8 mouse cellular contexts compared by ENCODE assay signal in the genomic region with DNA sequence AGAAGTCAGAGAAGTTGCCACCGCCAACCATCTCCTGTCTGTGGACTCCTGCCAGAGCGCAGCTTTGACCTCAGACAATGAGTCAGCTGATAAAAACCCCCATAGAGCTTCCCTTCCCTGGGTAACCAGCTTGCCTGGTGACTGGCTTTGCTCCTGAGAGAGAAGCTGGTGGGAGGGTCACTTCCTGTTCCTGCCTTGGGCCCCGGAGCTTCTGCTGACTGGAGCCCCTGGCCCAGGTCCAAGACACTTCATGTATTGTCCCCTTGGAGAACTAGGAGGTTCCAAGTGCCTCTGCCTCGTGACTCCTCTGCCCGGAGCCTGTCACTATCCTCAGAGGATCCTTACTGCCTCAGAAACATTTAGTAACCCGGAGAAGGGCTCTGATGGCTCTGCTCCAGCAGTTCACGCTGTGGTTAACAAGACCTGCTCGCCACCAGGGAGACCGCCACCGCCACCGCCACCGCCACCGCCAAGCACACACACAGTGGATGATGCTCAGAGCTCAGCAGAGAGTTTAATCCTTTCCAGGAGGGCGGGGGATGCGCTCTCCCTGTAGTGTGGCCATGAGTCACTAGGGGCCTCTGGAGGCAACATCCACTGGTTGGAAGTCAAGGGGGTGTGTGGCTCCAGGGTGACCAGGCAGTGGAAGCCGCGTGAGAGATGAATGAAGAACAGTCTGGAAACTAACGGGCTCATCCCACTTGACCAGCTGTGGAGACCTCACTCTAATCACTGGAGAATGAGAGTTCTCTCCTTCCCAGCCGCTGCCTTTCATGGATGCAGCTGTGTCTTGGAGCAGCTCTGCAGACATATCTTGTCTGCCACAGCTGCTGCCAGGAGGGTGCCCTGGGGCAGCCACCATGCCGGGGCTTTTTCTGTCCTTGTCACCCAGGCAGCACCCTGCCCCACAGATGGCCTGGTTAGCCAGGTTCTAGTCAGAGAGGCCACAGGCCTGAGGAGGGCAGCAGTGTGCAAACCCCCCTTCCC. TPM values are rescaled to one million over a fixed set of nuclear protein-coding genes. Genes with fewer than 3 reads are reported as not detected.
A peak's percentile ranks its signal among the peaks of the same experiment; 100 is the strongest.
DNase-seq lines count a peak whose midpoint lies in the region; ATAC-seq and TF ChIP-seq lines count a peak whose summit lies in the region.

No protein-coding gene starts in this region.

- H3K4me1 ChIP-seq in thymus, adult 2 months (replicated peaks; ENCODE audit: control insufficient read depth, insufficient read depth, low read length): peaks cover 29% of the 10 kb centered on the region
- H3K4me1 ChIP-seq in limb, embryonic 11.5 days (ENCODE audit: control insufficient read depth, insufficient read depth, low read length): peaks cover 57% of the 10 kb centered on the region
- peaks cover 65% of the 10 kb centered on the region for H3K4me1 ChIP-seq in midbrain, embryonic 11.5 days (ENCODE audit: control insufficient read depth, insufficient read depth, low read length)

- peaks cover 64% of the 10 kb centered on the region for H3K36me3 ChIP-seq in thymus, adult 2 months (ENCODE audit: control insufficient read depth, insufficient read depth, low read length)
- H3K36me3 ChIP-seq in limb, embryonic 11.5 days (ENCODE audit: control insufficient read depth, insufficient read depth, low read length): peaks cover 27% of the 10 kb centered on the region
- peaks cover 27% of the 10 kb centered on the region for H3K36me3 ChIP-seq in midbrain, embryonic 11.5 days (ENCODE audit: control insufficient read depth, insufficient read depth, low read length)

- TF ChIP-seq CTCF in thymus, adult 2 months (IDR thresholded peaks at IDR 0.05; ENCODE audit: borderline replicate concordance, control insufficient read depth, extremely low read depth, insufficient read depth, low read length, poor library complexity): no peak

- DNase-seq in thymus, adult 2 months: peak; percentile 47
- no peak for DNase-seq in thymus, postnatal 10 days (ENCODE audit: low spot score in 2 of 2)
- DNase-seq in cerebellum, postnatal 14 days: peak; percentile 69 to 79
- DNase-seq in gastrocnemius, postnatal 25 days: peak; percentile 83
- peak; percentile 41 for DNase-seq in induced T-regulatory cell, adult 2 months (ENCODE audit: low read depth)
- DNase-seq in limb, embryonic 11.5 days (ENCODE audit: low spot score): peak; percentile 53
- peak; percentile 94 for DNase-seq in midbrain, embryonic 11.5 days (ENCODE audit: low spot score, missing footprints)
- peak; percentile 71 for DNase-seq in right cerebral cortex, postnatal 4 days

- no peak overlapping the region for H3K4me3 ChIP-seq in thymus, adult 2 months (ENCODE audit: control insufficient read depth, insufficient read depth, low read length)
- no peak overlapping the region for H3K4me3 ChIP-seq in limb, embryonic 11.5 days (ENCODE audit: low read depth, low read length)
- H3K4me3 ChIP-seq in midbrain, embryonic 11.5 days (ENCODE audit: low read depth, low read length): no peak overlapping the region

- no peak overlapping the region for H3K4me2 ChIP-seq in limb, embryonic 11.5 days (ENCODE audit: low read depth, severe bottlenecking)
- peak overlapping the region; percentile 19; the same call in 1 of the 2 replicates for H3K4me2 ChIP-seq in midbrain, embryonic 11.5 days

- no peak for ATAC-seq in limb, embryonic 11.5 days (ENCODE audit: insufficient number of reproducible peaks, low FRiP score, low TSS enrichment, low read depth)
- ATAC-seq in midbrain, embryonic 11.5 days (ENCODE audit: low FRiP score): peak; percentile 62

- no peak for TF ChIP-seq POLR2A in thymus, adult 2 months (IDR thresholded peaks at IDR 0.05; ENCODE audit: control insufficient read depth, extremely low read depth, insufficient read depth, low read length, poor library complexity)

- no peak overlapping the region; the same call in 1 of the 2 replicates for H3K9ac ChIP-seq in limb, embryonic 11.5 days (ENCODE audit: low read length)
- H3K9ac ChIP-seq in midbrain, embryonic 11.5 days (ENCODE audit: low read length): 0 out of 2 replicates have a peak overlapping the region, but pooled peaks have one; percentile 24

- no peaks in the 10 kb centered on the region for H3K9me3 ChIP-seq in limb, embryonic 11.5 days (ENCODE audit: control insufficient read depth, low read length)
- no peaks in the 10 kb centered on the region for H3K9me3 ChIP-seq in midbrain, embryonic 11.5 days (ENCODE audit: control insufficient read depth, low read length)

- WGBS in thymus, adult 2 months: 41% methylated on average over 20 of the region's 20 CpGs
- 24% methylated on average over 20 of the region's 20 CpGs for WGBS in limb, embryonic 11.5 days
- WGBS in midbrain, embryonic 11.5 days: 15% methylated on average over 20 of the region's 20 CpGs

- H3K27ac ChIP-seq in thymus, adult 2 months (ENCODE audit: control insufficient read depth, insufficient read depth, low read length): peak overlapping the region; percentile 18; the same call in 1 of the 2 replicates
- H3K27ac ChIP-seq in limb, embryonic 11.5 days (replicated peaks; ENCODE audit: low read depth, low read length): peak overlapping the region; percentile 53
- H3K27ac ChIP-seq in midbrain, embryonic 11.5 days (ENCODE audit: low read depth, low read length): peak overlapping the region; percentile 49

- H3K27me3 ChIP-seq in thymus, adult 2 months (ENCODE audit: control insufficient read depth, insufficient read depth, low read length): no peaks in the 10 kb centered on the region
- no peaks in the 10 kb centered on the region for H3K27me3 ChIP-seq in limb, embryonic 11.5 days (ENCODE audit: control insufficient read depth, insufficient read depth, low read length)
- H3K27me3 ChIP-seq in midbrain, embryonic 11.5 days (ENCODE audit: control insufficient read depth, insufficient read depth, low read length): no peaks in the 10 kb centered on the region

RNA-seq across cellular contexts. Expression of gene Gins2, which starts 25.0 kb away (rescaled TPM):
- 48.3 and 69.1 TPM in 2 replicates for polyA plus RNA-seq in thymus, adult 2 months (2012; rRNA removed)
- 1 to 10 TPM; 1.0 to 1.3 TPM for total RNA-seq in gastrocnemius, postnatal 25 days (2021)
- polyA plus RNA-seq in limb, embryonic 11.5 days (2014; fragmentation: Nextera tagmentation; extraction: Ambion mirVana): 130 and 132 TPM in 2 replicates
- polyA plus RNA-seq in midbrain, embryonic 11.5 days (2014; fragmentation: Nextera tagmentation; extraction: Ambion mirVana): 113 and 120 TPM in 2 replicates

Comparison
In these comparisons a context has a peak if more than half of its experiments do, and no peak if none do; other contexts are left out.
1. DNase-seq: peak in thymus, adult 2 months (single experiment), cerebellum, postnatal 14 days (2 of 2), gastrocnemius, postnatal 25 days (single experiment), induced T-regulatory cell, adult 2 months (single experiment), limb, embryonic 11.5 days (single experiment), midbrain, embryonic 11.5 days (single experiment) and right cerebral cortex, postnatal 4 days (single experiment); none in thymus, postnatal 10 days (0 of 2).
2. Peak in every context shown above with its lines, with median percentiles within 50 percentile points of each other: H3K27ac ChIP-seq.